Mouse (Mus musculus): ENCODE data around the gene Nrp2. TPM values are rescaled to one million over a fixed set of nuclear protein-coding genes. Genes with fewer than 3 reads are reported as not detected.

Nrp2 gene
- total RNA-seq, 4 experiments from 2014 or later: 38.0 to 54.0 (median 45.8) TPM

GRCm38 (mm10) chr1:62821509-62822398 is 118.7 kb downstream of the Nrp2 start:
- DNase-seq: no peak

GRCm38 (mm10) chr1:62823549-62824195 is 120.6 kb downstream of the Nrp2 start:
- DNase-seq: no peak

- no peak for DNase-seq
Observed at GRCm38 (mm10) chr1:62825822-62826765, 123.0 kb downstream of the Nrp2 start.

- no peak for DNase-seq
Observed at GRCm38 (mm10) chr1:62827316-62827715, 124.2 kb downstream of the Nrp2 start.

- DNase-seq: no peak
Observed at GRCm38 (mm10) chr1:62828156-62828555, 125.1 kb downstream of the Nrp2 start.

GRCm38 (mm10) chr1:62829690-62830417 is 126.8 kb downstream of the Nrp2 start:
- no peak for DNase-seq

GRCm38 (mm10) chr1:62830418-62830769 is 127.3 kb downstream of the Nrp2 start:
- DNase-seq: no peak

GRCm38 (mm10) chr1:62831725-62832455 is 128.8 kb downstream of the Nrp2 start:
- DNase-seq: no peak

- DNase-seq: no peak
Observed at GRCm38 (mm10) chr1:62833356-62833755, 130.3 kb downstream of the Nrp2 start.

- DNase-seq: no peak
Observed at GRCm38 (mm10) chr1:62834443-62835185, 131.5 kb downstream of the Nrp2 start.

- no peak for DNase-seq
Observed at GRCm38 (mm10) chr1:62838083-62838482, 135.0 kb downstream of the Nrp2 start.

GRCm38 (mm10) chr1:62838631-62839030 is 135.5 kb downstream of the Nrp2 start:
- DNase-seq: no peak

GRCm38 (mm10) chr1:62843215-62843614 is 140.1 kb downstream of the Nrp2 start:
- no peak for DNase-seq

- no peak for DNase-seq
Observed at GRCm38 (mm10) chr1:62850990-62851940, 148.2 kb downstream of the Nrp2 start.

- no peak for DNase-seq
Observed at GRCm38 (mm10) chr1:62853362-62853761, 150.3 kb downstream of the Nrp2 start.

GRCm38 (mm10) chr1:62853996-62854395 is 150.9 kb downstream of the Nrp2 start:
- no peak for DNase-seq

- DNase-seq: no peak
Observed at GRCm38 (mm10) chr1:62859098-62859497, 156.0 kb downstream of the Nrp2 start.

- no peak for DNase-seq
Observed at GRCm38 (mm10) chr1:62859556-62860300, 156.6 kb downstream of the Nrp2 start.

GRCm38 (mm10) chr1:62860327-62860726 is 157.2 kb downstream of the Nrp2 start:
- DNase-seq: no peak
